Mouse (Mus musculus) adrenal gland (tissue): Measurements from ENCODE around the gene Vstm2b.

Experiments
- intact Hi-C: fragments of 180-260 bp; cut with DNase I; formaldehyde crosslinking; loops from one replicate; pipeline ENCODE4 v1.15.1; 2025
- long read RNA-seq, 2 experiments: library from polyadenylated mRNA; unstranded; transcript quantifications; one replicate each; pipeline ENCODE4 v2.0.0; 2020; ENCODE audit warnings: borderline replicate concordance in 1 of 2; ENCODE audit not compliant: insufficient replicate concordance in 1 of 2

Vstm2b gene
- long read RNA-seq, experiment 1 = 0 reads
- long read RNA-seq, experiment 2 = 0 reads

GRCm38 (mm10) chr7:40898096-40898710, at the start of gene Vstm2b:
Vstm2b (plus strand) TSS chr7:40898328.
- intact Hi-C loops = no loop called here

DNA sequence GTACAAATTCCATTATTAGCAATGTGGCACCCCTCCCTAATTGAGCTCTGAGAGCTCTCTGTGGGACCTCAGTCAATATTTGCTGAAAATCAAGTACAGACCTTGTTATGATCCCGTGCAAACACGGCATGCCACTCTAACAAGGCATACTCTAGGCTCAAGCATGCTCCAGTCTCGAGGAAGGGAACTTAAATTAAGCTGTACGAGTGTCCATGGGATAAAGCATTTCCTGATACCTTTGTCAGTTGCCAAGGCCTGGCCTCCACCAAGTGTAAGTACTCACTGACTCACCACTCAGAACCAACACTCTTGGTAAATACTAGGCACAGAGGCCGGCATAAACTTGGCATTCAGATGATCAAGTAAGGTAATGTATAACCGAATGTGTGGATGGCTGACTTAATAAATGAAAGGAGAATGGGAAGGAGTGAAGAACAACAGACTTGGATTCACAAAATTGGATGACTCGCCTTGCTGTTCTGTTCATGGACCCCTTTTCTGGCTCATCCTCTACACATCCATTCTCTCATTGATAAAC, 42.0 kb upstream of the Vstm2b start:
- intact Hi-C loops = no loop called here

DNA sequence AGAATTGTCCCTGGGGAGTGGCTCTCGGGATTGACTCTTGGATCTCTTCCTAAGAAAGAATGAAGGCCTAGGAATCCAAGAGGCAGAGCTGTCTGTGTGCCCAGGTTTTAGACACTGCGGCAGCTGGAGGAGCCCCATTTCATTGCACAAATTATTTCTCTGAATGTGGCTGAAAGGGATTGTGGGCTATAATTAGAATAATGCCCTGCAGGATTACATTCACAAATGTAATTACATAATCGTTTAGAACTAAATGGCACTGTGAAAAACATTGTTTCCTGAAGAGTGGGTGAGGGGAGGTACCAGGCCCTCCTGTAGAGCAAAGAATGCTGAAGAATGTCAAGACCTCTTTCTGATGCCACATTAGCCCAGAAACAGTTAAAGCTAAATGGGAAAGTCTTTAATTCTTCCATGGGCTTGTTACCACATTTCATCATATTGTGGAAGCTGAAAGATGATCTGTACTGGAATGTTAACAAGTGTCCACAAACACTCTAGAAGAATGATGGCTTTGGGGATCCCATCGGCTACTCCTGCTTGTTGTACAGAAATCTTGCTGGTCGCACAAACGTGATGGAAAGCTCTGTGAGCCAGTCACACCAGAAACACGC, 24.6 kb upstream of the Vstm2b start:
- intact Hi-C loops = no loop called here

GRCm38 (mm10) chr7:40884855-40885489, 13.2 kb upstream of the Vstm2b start:
- intact Hi-C loops = no loop called here

- intact Hi-C loops = no loop called here
Measured at GRCm38 (mm10) chr7:40888358-40888757, 9.8 kb upstream of the Vstm2b start.

DNA sequence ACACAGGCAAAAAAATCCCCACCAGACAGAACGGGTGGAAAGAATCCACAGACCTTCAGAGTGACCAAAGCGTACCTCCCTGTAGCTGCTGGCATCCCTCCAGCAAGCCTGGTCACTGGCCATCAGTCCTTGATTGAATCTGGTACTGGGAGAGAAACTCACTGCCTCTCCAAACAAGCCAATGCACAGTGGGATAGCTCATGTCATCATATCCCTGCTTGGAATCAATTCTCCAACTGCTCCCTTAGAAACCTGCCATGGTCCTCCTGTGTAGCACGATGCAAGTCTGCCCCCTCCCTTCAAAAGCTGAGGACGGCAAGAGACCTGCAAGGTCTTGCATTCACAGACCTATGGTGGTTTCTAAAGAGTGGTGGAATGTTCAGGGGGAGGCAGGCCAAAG, 1.2 kb upstream of the Vstm2b start:
- intact Hi-C loops = no loop called here

- intact Hi-C loops = no loop called here
Measured at GRCm38 (mm10) chr7:40898711-40899375, 715 bp downstream of the Vstm2b start.

DNA sequence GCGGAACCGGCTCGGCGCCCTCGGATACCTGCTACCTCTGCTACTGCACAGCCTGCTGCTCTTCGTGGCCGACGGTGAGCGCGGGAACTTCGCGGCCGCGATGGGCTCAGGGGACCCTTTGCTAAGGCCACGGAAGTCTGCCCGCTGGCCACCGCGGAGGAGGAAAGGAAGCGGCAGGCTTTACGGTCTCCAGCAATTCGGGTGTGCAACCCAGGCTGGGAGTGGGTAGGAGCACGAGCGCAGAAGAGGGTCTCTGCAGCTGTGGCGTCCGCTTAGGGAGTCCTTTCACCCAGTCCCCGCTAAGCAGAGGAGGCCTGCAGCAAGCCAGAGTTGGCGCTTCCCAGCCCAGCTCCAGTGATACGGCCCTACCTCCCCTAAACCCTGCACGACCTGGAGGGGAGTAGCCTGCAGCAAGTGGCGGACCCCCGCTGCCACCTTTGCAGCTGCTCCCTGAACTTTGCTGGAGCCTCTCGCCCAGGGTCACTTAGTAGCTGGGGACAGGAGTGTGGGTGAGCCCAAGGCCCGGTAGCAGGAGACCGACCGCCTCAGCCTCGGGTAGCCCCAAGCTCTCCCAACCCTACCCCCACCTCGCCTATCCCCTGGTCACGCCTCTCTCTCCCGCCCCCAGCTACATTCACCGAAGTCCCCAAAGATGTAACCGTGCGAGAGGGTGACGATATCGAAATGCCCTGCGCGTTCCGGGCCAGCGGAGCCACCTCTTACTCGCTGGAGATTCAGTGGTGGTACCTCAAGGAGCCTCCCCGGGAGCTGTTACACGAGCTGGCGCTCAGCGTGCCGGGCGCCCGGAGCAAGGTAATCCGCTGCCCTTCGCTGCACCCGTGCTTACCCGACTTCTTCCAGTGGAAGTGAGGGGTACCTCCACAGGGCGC, 1.5 kb downstream of the Vstm2b start:
- intact Hi-C loops = no loop called here

- intact Hi-C loops = no loop called here
Measured at GRCm38 (mm10) chr7:40901201-40901600, 3.1 kb downstream of the Vstm2b start.

GRCm38 (mm10) chr7:40902506-40902905, 4.4 kb downstream of the Vstm2b start:
- intact Hi-C loops = no loop called here

- intact Hi-C loops = no loop called here
Measured at GRCm38 (mm10) chr7:40906484-40906883, 8.4 kb downstream of the Vstm2b start.

- intact Hi-C loops = no loop called here
Measured at GRCm38 (mm10) chr7:40916761-40917160, 18.6 kb downstream of the Vstm2b start.

- intact Hi-C loops = no loop called here
Measured at GRCm38 (mm10) chr7:40920118-40920517, 22.0 kb downstream of the Vstm2b start.

- intact Hi-C loops = no loop called here
Measured at GRCm38 (mm10) chr7:40921281-40921680, 23.2 kb downstream of the Vstm2b start.

GRCm38 (mm10) chr7:40922871-40923270, 24.7 kb downstream of the Vstm2b start:
- intact Hi-C loops = no loop called here

DNA sequence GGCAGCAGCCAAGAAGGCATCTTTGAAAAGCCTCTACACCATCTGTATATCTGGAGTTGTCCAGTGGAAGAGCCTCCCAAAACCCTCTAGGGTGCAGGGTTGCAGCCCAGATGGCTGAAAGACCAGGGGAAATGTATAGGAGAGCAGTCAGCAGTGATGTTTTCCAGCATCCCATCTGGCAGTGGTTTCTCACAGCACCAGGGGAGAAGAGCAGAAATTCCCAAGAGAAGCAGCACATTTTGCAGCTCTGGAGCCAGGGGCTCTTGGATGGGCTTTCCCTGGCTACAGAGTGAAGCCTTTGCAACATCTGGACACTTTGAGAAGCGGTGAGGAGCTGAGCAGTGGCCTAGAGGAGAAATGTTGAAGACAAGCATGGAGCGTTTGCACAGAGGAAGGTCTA, 30.3 kb downstream of the Vstm2b start:
- intact Hi-C loops = no loop called here

DNA sequence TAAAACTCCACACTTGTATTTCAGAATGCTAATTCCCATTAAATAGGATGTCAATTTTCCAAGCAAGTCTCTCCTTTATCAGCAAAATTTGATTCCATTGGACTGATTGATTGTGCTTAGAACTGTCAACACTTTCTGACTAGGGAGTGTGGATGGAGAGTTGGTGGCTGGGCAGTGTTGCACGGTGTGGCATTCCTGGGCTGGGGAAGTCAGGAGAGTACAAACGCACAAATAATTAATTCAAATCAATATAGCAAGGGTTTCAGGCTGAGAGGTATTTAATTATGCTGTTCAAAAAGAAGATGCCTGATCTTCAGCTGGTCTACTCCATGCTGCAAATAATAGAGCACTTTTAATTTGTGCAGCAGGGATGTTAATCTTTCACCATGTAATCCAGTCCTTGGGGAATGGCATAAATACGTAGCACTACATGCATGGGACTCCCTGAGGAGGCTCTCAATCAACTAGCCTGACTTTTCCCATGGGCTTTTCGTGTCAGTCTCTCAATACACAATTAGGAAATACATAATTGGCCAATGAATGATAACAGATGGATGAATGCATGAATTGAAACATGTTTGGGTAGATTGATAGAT, 38.6 kb downstream of the Vstm2b start:
- intact Hi-C loops = no loop called here

DNA sequence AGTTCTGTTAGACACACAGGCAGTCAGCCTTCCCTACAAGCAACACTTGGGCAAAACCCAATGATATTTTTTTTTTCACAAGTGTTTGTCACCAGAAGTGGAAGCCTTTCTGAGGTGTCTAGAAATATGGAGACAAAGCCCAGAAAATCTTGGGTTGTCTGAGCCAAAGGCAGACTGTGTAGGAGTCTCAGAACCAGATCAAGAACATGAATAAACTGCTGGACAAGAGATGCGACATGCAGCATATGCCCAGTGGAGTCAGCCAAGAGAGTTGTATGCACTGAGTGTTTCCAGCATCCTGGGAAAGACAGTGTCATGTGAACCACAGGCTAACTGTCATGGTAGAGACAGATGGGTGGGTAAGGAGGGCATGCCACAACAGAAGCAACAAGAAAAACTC, 41.2 kb downstream of the Vstm2b start:
- intact Hi-C loops = no loop called here

DNA sequence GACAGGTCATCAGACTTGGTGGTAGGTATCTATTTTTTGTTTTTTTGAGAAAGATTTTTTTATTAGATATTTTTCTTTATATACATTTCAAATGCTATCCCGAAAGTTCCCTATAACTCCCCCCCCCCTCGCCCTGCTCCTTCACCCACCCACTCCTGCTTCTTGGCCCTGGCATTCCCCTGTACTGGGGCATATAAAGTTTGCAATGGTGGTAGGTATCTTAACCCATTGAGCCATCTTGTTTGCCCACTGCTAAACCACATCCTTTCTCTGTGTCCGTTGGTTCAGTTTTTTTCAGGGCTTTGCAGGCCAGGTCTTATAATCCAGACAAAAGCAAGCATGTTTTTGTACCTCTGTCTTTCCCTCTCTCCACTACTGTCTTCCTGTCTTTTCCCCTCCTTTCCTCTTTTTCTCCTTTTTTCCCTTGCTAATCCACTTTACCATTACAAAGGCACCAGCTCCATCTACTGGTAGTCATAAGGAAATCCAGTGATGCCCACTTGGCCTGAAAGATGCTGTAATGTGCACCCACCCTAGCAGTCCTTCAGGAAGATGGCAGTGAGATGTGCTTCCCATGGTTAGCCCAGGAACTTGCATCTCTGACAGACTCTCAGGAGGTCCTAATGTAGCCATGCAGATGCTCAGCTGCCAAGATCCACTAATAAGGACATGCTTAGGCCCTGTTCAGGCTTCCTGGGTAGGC, 44.3 kb downstream of the Vstm2b start:
- intact Hi-C loops = no loop called here
